Mouse (Mus musculus): ENCODE results near the gene Sptan1. TPM values are rescaled to one million over a fixed set of nuclear protein-coding genes. Genes with fewer than 3 reads are reported as not detected.

The Sptan1 gene
- total and polyA plus RNA-seq, 3 experiments, result 26.2 to 29.5 TPM; not detected in 1

- H3K27ac ChIP-seq (ENCODE audit: control insufficient read depth, low read depth, low read length), result no peak overlapping the region
- H3K9ac ChIP-seq (ENCODE audit: control insufficient read depth, low read depth, low read length, poor library complexity, severe bottlenecking), result no peak overlapping the region
- no peaks in the 10 kb centered on the region for H3K4me1 ChIP-seq (ENCODE audit: control insufficient read depth in 1 of 2, insufficient read depth in 2 of 2, low read length in 2 of 2)
- no peak for TF ChIP-seq SMC3 (IDR thresholded peaks at IDR 0.05; ENCODE audit: low read depth, low read length)
- TF ChIP-seq ZMIZ1 (IDR thresholded peaks at IDR 0.05; ENCODE audit: low read depth, low read length), result no peak
- TF ChIP-seq MAZ (IDR thresholded peaks at IDR 0.05; ENCODE audit: low read depth, low read length), result no peak
- no peak for TF ChIP-seq BHLHE40 (IDR thresholded peaks at IDR 0.05; ENCODE audit: borderline replicate concordance, low read depth, low read length)
- TF ChIP-seq MAX (IDR thresholded peaks at IDR 0.05; ENCODE audit: low read length), result no peak
- TF ChIP-seq E2F4 (IDR thresholded peaks at IDR 0.05; ENCODE audit: borderline replicate concordance, low read depth, low read length), result no peak
- no peak for TF ChIP-seq MXI1 (IDR thresholded peaks at IDR 0.05; ENCODE audit: low read depth, low read length)
- no peak for TF ChIP-seq ZNF384 (IDR thresholded peaks at IDR 0.05; ENCODE audit: low read depth, low read length)
- TF ChIP-seq ETS1 (IDR thresholded peaks at IDR 0.05; ENCODE audit: low read depth, low read length), result no peak
- no peak for TF ChIP-seq TBP (IDR thresholded peaks at IDR 0.05; ENCODE audit: low read depth, low read length)
- TF ChIP-seq USF2 (IDR thresholded peaks at IDR 0.05; ENCODE audit: borderline replicate concordance in 1 of 2, insufficient read depth in 1 of 2, low read depth in 1 of 2, low read length in 2 of 2), result no peak
- H3K79me2 ChIP-seq (ENCODE audit: control insufficient read depth, insufficient read depth, low read length, poor library complexity), result peaks cover 2% of the 10 kb centered on the region
- H3K27me3 ChIP-seq (ENCODE audit: control insufficient read depth in 1 of 2, insufficient read depth in 2 of 2, low read length in 2 of 2), result no peaks in the 10 kb centered on the region
- no peaks in the 10 kb centered on the region for H3K9me3 ChIP-seq (replicated peaks; ENCODE audit: insufficient read depth, low read length)
- no peak for DNase-seq (ENCODE audit: low read depth, low spot score)
- peaks cover 0 to 15% of the 10 kb centered on the region in 2 experiments; a peak in 2 of 4 replicates for H3K36me3 ChIP-seq (ENCODE audit: control insufficient read depth in 1 of 2, insufficient read depth in 2 of 2, low read length in 2 of 2)
- no peak overlapping the region for H3K4me3 ChIP-seq (ENCODE audit: control insufficient read depth in 1 of 2, insufficient read depth in 1 of 2, low read depth in 2 of 2, low read length in 2 of 2)
Observed at GRCm38 (mm10) chr2:29930506-29930905, 34.9 kb upstream of the Sptan1 start.

GRCm38 (mm10) chr2:29931194-29931593 is 34.2 kb upstream of the Sptan1 start:
- no peak overlapping the region for H3K4me3 ChIP-seq (ENCODE audit: control insufficient read depth in 1 of 2, insufficient read depth in 1 of 2, low read depth in 2 of 2, low read length in 2 of 2)
- H3K27ac ChIP-seq (ENCODE audit: control insufficient read depth, low read depth, low read length), result no peak overlapping the region
- peaks cover 4% of the 10 kb centered on the region in 2 experiments; a peak in 3 of 4 replicates for H3K4me1 ChIP-seq (ENCODE audit: control insufficient read depth in 1 of 2, insufficient read depth in 2 of 2, low read length in 2 of 2)
- H3K79me2 ChIP-seq (ENCODE audit: control insufficient read depth, insufficient read depth, low read length, poor library complexity), result peaks cover 8% of the 10 kb centered on the region
- no peak for DNase-seq (ENCODE audit: low read depth, low spot score)
- no peak for TF ChIP-seq POLR2A (IDR thresholded peaks at IDR 0.05; ENCODE audit: control insufficient read depth in 1 of 2, insufficient read depth in 1 of 2, low read depth in 1 of 2, low read length in 2 of 2, poor library complexity in 1 of 2)
- no peak for TF ChIP-seq MXI1 (IDR thresholded peaks at IDR 0.05; ENCODE audit: low read depth, low read length)
- TF ChIP-seq ZKSCAN1 (IDR thresholded peaks at IDR 0.05; ENCODE audit: low read depth, low read length), result no peak
- no peak for TF ChIP-seq USF2 (IDR thresholded peaks at IDR 0.05; ENCODE audit: borderline replicate concordance in 1 of 2, insufficient read depth in 1 of 2, low read depth in 1 of 2, low read length in 2 of 2)
- TF ChIP-seq RAD21 (IDR thresholded peaks at IDR 0.05; ENCODE audit: low read depth, low read length), result no peak
- no peak for TF ChIP-seq ZNF384 (IDR thresholded peaks at IDR 0.05; ENCODE audit: low read depth, low read length)
- no peak for TF ChIP-seq RCOR1 (IDR thresholded peaks at IDR 0.05; ENCODE audit: low read depth, low read length)
- no peak for TF ChIP-seq MYB (IDR thresholded peaks at IDR 0.05; ENCODE audit: low read depth, low read length)
- no peak for TF ChIP-seq ELF1 (IDR thresholded peaks at IDR 0.05; ENCODE audit: low read depth, low read length)
- TF ChIP-seq TCF12 (IDR thresholded peaks at IDR 0.05; ENCODE audit: low read depth, low read length), result no peak
- no peak for TF ChIP-seq USF1 (IDR thresholded peaks at IDR 0.05; ENCODE audit: low read depth, low read length)
- no peak for TF ChIP-seq MYC (IDR thresholded peaks at IDR 0.05; ENCODE audit: low read depth, low read length)
- TF ChIP-seq POLR2AphosphoS2 (IDR thresholded peaks at IDR 0.05; ENCODE audit: low read length), result no peak
- TF ChIP-seq NELFE (IDR thresholded peaks at IDR 0.05; ENCODE audit: low read depth, low read length), result no peak
- TF ChIP-seq E2F4 (IDR thresholded peaks at IDR 0.05; ENCODE audit: borderline replicate concordance, low read depth, low read length), result no peak
- no peak for TF ChIP-seq GABPA (IDR thresholded peaks at IDR 0.05; ENCODE audit: low read depth, low read length)
- TF ChIP-seq NRF1 (IDR thresholded peaks at IDR 0.05; ENCODE audit: insufficient read depth, low read depth, low read length, poor library complexity, severe bottlenecking), result no peak
- no peak overlapping the region for H3K9ac ChIP-seq (ENCODE audit: control insufficient read depth, low read depth, low read length, poor library complexity, severe bottlenecking)
- peaks cover 4 to 13% of the 10 kb centered on the region in 2 experiments for H3K36me3 ChIP-seq (ENCODE audit: control insufficient read depth in 1 of 2, insufficient read depth in 2 of 2, low read length in 2 of 2)
- no peaks in the 10 kb centered on the region for H3K9me3 ChIP-seq (replicated peaks; ENCODE audit: insufficient read depth, low read length)
- H3K27me3 ChIP-seq (ENCODE audit: control insufficient read depth in 1 of 2, insufficient read depth in 2 of 2, low read length in 2 of 2), result no peaks in the 10 kb centered on the region
